Mouse (Mus musculus) CD4-positive, CD25-positive, alpha-beta regulatory T cell, adult 9 weeks (primary cell): ENCODE results near the gene Gm49325. TPM values are rescaled to one million over a fixed set of nuclear protein-coding genes. Genes with fewer than 3 reads are reported as not detected.

Source experiments
- polyA plus RNA-seq: library from polyadenylated mRNA; unstranded; fragments of 100-300 nt; shearing (Covaris generic); gene quantifications from one replicate; pipeline ENCODE4 v1.2.1, GENCODE M21; 2017

Gm49325 gene
- not detected for polyA plus RNA-seq

DNA sequence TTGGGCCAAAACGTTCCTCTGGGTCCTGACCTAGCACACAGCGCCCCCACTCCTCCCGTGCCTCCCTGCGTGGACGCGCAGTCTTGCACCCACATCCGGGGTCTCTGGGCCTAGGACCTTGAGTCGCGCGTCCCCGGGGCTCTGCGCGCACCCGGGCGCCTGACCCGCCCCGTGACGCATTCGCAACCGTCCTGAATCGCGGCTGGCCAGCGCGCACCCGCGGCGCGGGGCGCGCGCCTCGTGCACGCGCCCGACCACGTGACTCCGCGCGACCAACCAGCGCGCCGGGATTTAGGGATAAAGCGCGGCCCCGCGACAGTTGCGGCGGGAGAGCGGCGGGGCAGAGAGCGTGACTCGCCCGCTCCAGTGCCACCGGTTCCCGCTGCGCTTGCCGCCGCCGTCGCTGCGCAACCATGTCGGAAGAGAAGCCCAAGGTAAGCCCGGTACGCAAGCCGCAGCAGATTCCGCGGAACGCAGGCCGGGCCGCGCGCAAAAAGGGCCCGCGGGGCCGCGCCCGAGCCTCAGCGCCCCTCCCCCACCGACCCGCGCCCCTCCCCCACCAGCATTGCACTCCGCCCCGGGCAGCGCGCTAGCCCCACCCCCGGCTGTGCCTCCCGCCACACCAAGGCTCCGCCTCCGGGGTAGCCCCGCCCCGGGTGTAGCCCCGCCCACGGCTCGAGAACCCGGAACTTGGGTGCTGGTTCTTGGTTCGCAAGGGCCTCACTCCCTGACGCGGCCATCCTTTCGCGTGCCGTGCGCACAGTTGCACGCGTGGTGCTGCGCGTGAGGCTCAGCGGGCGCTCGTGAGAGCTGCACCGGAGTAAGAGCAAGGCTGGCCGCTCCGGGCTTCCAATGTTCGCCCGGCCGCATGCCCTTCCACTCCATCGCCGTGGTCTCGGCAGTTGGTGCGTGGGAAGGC is at the start of gene Gm49325, which contains the start of gene Sumo3:
TSS of gene Gm49325 (plus strand) at position 290 of the 919 bp plus-strand sequence.
TSS of gene Sumo3 (plus strand) at position 190 of the 919 bp plus-strand sequence.

DNA sequence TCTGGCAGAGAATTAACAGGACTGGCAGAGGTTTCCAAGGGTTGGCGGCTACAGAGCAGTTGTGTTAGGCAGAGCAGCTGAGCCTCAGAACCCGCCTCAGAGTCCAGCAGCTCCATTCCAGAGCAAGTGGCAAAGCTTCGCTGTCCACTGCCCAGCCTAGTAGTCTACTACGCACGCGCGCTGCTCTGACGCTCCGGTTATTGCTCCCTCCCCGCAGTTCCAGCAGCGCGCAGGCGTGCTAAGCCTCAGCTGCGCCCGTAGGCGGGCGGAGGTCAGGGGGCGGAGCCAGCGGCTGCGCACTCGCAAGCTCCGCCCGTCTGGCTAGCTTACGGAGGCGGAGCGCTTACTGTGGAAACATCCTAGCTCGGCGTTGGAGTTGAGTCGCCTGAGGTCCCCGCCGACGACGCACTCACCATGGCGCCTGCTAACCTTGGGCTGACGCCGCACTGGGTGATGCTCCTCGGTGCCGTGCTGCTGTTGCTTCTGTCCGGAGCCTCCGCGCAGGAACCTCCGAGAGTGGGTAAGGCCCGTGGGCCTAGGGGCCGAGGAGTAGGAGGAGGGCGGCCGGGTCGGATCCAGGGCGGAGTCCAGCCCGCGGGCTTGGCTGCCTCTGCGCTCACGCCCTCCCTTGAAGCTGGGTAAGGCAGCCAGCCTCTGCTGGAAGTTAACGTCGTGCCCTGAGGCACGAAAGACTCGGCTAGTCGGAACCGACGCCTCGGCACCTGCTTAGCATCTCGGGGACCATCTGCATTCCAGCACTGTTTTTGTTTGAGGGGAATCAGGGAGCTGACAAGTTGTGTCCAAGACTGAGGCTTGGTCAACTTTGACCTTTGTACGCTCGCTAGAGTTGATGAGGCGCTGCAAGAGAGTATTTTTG is 24.4 kb upstream of the Gm49325 start, which contains the start of gene Pttg1ip:
TSS of gene Pttg1ip (plus strand) at position 313 of the 877 bp plus-strand sequence.

DNA sequence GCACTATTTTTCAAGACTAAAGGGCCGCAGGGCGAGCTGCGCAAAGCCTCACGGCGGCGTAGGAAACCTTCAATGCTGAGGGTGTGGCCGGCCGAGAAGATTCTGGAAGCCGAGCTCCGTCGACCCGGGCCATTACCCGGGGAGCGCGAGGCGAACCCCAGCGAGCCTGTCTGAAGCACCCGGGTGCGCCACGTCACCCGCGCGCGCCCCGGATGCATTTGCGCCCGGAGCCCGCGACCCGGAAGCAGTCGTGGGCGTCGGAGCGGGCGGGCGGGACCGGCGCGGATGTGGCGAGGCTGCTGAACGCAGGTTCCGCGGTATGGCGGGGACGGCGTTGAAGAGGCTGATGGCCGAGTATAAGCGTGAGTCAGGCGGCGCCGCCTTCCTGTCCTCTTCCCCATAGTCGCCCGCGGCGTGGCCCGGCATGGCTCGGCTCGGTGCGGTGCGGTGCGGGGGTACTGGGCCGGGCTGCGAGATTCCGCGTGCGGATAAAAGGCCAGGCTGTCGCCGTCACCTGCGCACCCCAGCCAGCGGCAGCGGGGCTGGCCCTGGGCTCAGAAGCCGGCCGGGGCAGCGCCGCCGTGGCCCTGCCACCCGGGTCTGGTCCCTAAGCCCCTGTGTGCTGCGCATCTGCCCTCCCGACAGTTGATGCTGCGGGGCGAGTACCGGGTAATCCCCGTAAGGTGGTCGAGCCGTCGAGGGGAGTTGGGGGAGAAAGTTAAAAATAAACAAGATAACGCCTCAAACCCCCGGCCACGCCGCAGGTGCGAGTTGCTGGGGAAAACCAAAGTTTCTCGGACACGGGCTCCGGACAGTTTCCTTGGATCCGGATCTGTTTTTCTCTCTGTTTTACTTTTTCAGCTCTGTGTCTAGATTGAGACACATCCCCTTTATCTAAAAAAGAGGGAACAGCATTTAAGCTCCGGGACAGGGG is 16.3 kb downstream of the Gm49325 start, which contains the start of gene Ube2g2:
TSS of gene Ube2g2 (plus strand) at position 221 of the 934 bp plus-strand sequence.

DNA sequence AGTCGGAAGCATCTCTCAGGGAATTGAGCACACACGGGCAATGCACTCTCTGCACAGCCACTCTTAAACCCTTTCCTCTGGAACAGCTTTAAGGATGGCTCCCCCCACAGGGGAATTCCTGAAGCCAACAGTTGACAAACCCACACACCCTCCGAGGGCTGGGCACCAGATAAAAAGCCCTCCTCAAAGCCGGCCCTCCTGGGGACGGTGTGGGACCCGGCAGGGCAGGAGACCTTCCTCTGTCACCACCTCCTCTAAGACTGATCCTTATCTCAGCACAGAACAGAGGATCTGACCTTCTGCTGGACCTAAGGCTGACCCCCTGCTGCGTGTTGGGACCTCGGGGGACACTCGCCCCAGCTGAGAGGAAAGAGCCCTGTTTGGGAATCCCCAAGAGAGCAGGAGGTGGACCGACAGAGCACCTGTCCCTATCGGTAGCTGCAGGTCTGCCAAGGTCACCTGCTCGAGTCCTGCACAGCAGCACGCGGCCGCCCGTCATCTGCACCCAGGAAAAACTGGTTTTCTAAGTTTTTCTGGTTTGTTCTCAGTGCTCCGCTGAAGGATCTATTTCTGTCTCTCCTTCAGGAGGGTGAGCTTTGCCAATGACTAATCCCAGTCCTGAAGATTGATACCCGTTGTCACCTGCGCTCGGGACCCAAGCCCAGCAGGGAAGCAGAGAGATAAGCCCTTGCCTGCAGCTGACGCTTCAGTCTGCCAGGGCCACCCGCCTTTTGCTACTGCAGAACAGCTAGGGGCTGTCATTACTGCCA is 80.1 kb downstream of the Gm49325 start, which contains the start of gene Tspear:
TSS of gene Tspear (plus strand) at position 675 of the 770 bp plus-strand sequence.

DNA sequence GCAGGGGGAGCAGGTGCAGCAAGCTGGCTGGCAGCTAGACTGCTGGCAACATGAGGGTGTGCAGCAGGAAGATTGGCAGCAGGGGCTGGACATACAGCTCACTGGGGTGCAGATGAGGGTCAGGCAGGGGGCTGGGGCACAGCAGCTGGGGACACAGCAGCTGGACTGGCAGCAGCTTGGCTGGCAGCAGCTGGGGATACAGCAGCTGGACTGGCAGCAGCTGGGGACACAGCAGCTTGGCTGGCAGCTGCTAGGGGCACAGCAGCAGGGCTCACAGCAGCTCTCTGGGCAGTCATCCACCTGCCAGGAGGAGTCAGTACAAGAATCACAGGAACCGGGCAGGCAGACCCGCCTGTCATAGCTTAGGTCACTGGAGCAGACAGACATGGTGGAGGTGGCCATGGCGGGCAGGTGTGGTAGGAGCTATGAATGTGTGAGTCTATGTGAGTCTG is 84.4 kb downstream of the Gm49325 start, which contains the start of gene Gm19402:
TSS of gene Gm19402 (minus strand) at position 402 of the 452 bp plus-strand sequence.

Other genes with a start within 250 kb of the Gm49325 start
- 0.77 TPM for gene Adarb1, start 187.9 kb upstream of the Gm49325 start, polyA plus RNA-seq
- gene Fam207a, start 90.4 kb upstream of the Gm49325 start, polyA plus RNA-seq = 41.4 TPM
- gene Itgb2, start 75.9 kb upstream of the Gm49325 start, polyA plus RNA-seq = 605 TPM
- gene Pttg1ip, start 24.5 kb upstream of the Gm49325 start, polyA plus RNA-seq = 129 TPM
- gene Sumo3, start 100 bp upstream of the Gm49325 start, polyA plus RNA-seq = 129 TPM
- gene Ube2g2, start 16.1 kb downstream of the Gm49325 start, polyA plus RNA-seq = 62.1 TPM
- gene Tspear, start 80.4 kb downstream of the Gm49325 start, polyA plus RNA-seq = 0.87 TPM
- not detected for gene Gm19402, start 84.6 kb downstream of the Gm49325 start, polyA plus RNA-seq
- not detected for gene Gm9508, start 91.0 kb downstream of the Gm49325 start, polyA plus RNA-seq
- gene Gm10272, start 100.4 kb downstream of the Gm49325 start, polyA plus RNA-seq = not detected
- gene Gm10024, start 105.3 kb downstream of the Gm49325 start, polyA plus RNA-seq = not detected
- gene Gm10142, start 109.6 kb downstream of the Gm49325 start, polyA plus RNA-seq = not detected
- not detected for gene Krtap12-1, start 114.4 kb downstream of the Gm49325 start, polyA plus RNA-seq
- not detected for gene Gm10100, start 120.3 kb downstream of the Gm49325 start, polyA plus RNA-seq
- gene Gm18596, start 136.4 kb downstream of the Gm49325 start, polyA plus RNA-seq = not detected
- gene Gm9736, start 145.2 kb downstream of the Gm49325 start, polyA plus RNA-seq = not detected
- not detected for gene Gm3233, start 153.5 kb downstream of the Gm49325 start, polyA plus RNA-seq
- gene Gm3238, start 165.1 kb downstream of the Gm49325 start, polyA plus RNA-seq = not detected
- gene Gm7138, start 170.7 kb downstream of the Gm49325 start, polyA plus RNA-seq = not detected
- gene Gm3250, start 176.3 kb downstream of the Gm49325 start, polyA plus RNA-seq = not detected
- gene Gm7137, start 182.0 kb downstream of the Gm49325 start, polyA plus RNA-seq = not detected
- gene Gm9639, start 188.9 kb downstream of the Gm49325 start, polyA plus RNA-seq = not detected
- not detected for gene Gm19668, start 192.9 kb downstream of the Gm49325 start, polyA plus RNA-seq
- not detected for gene Gm9507, start 205.6 kb downstream of the Gm49325 start, polyA plus RNA-seq
- gene Gm2696, start 208.5 kb downstream of the Gm49325 start, polyA plus RNA-seq = not detected
- not detected for gene Krtap10-4, start 220.9 kb downstream of the Gm49325 start, polyA plus RNA-seq
- gene Krtap10-10, start 229.8 kb downstream of the Gm49325 start, polyA plus RNA-seq = not detected
- not detected for gene Gm36176, start 240.6 kb downstream of the Gm49325 start, polyA plus RNA-seq
- gene Gm10318, start 246.7 kb downstream of the Gm49325 start, polyA plus RNA-seq = not detected